Mouse (Mus musculus) fat pad, adult 2 months (tissue): ENCODE data around the gene Ccdc177.

Experiments
- DNase-seq: peaks from one replicate; pipeline ENCODE4 v3.0.0-alpha.2; 2011; ENCODE audit warnings: low read depth, low spot score; ENCODE audit errors: extremely low read depth

Gene Ccdc177

GRCm38 (mm10) chr12:80785597-80785996, 25.1 kb upstream of the Ccdc177 start:
- no peak for DNase-seq

- DNase-seq = no peak
Observed at GRCm38 (mm10) chr12:80785005-80785404, 24.5 kb upstream of the Ccdc177 start.

GRCm38 (mm10) chr12:80783889-80784288, 23.4 kb upstream of the Ccdc177 start:
- no peak for DNase-seq

GRCm38 (mm10) chr12:80782892-80783291, 22.4 kb upstream of the Ccdc177 start:
- no peak for DNase-seq

GRCm38 (mm10) chr12:80782190-80782589, 21.7 kb upstream of the Ccdc177 start:
- DNase-seq = no peak

- no peak for DNase-seq
Observed at GRCm38 (mm10) chr12:80779760-80780159, 19.3 kb upstream of the Ccdc177 start.

- DNase-seq = no peak
Observed at GRCm38 (mm10) chr12:80778188-80778936, 17.9 kb upstream of the Ccdc177 start.

GRCm38 (mm10) chr12:80776046-80776634, 15.7 kb upstream of the Ccdc177 start:
- no peak for DNase-seq

GRCm38 (mm10) chr12:80774786-80775185, 14.3 kb upstream of the Ccdc177 start:
- no peak for DNase-seq

- no peak for DNase-seq
Observed at GRCm38 (mm10) chr12:80769697-80770096, 9.2 kb upstream of the Ccdc177 start.

- DNase-seq = no peak
Observed at GRCm38 (mm10) chr12:80764116-80764515, 3.6 kb upstream of the Ccdc177 start.

- DNase-seq = no peak
Observed at GRCm38 (mm10) chr12:80762982-80763381, 2.5 kb upstream of the Ccdc177 start.

GRCm38 (mm10) chr12:80759713-80760395, 633 bp downstream of the Ccdc177 start:
- no peak for DNase-seq

GRCm38 (mm10) chr12:80759387-80759712, 1.1 kb downstream of the Ccdc177 start:
- no peak for DNase-seq

GRCm38 (mm10) chr12:80758559-80759386, 1.7 kb downstream of the Ccdc177 start:
- DNase-seq = no peak

GRCm38 (mm10) chr12:80757751-80758558, 2.5 kb downstream of the Ccdc177 start:
- DNase-seq = no peak

GRCm38 (mm10) chr12:80751556-80751955, 8.9 kb downstream of the Ccdc177 start:
- no peak for DNase-seq

GRCm38 (mm10) chr12:80746031-80746813, 14.3 kb downstream of the Ccdc177 start:
- no peak for DNase-seq

- DNase-seq = no peak
Observed at GRCm38 (mm10) chr12:80744614-80745013, 15.9 kb downstream of the Ccdc177 start.

- no peak for DNase-seq
Observed at GRCm38 (mm10) chr12:80739482-80739881, 21.0 kb downstream of the Ccdc177 start.
